Mouse (Mus musculus): ENCODE measurements around the gene Lhx2. TPM values are rescaled to one million over a fixed set of nuclear protein-coding genes. Genes with fewer than 3 reads are reported as not detected.

Lhx2 gene
- polyA plus RNA-seq, 1 experiment from 2014 or later: 175 TPM

DNA sequence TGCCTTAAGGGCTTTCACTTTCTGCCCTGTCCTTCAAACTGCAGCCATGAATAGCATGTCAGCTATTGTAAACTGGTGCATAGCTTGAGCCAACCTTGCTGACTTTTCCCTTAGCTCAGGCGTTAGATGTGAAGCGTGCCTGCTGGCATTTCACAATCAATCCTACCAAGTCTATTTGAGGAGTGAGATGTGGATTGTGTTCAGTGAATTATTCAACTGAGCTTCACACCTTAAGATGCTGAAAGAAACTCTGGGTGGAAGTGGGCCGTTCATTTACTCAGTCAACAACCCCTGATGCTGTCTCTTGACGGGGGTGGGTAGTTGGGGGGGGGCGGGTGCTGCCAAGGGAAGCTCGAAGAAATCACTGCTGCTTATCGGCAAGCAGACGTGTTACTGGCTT, 15.7 kb upstream of the Lhx2 start:
- H3K36me3 ChIP-seq (ENCODE audit: control insufficient read depth, insufficient read depth, low read length): no peaks in the 10 kb centered on the region
- no peaks in the 10 kb centered on the region for H3K27me3 ChIP-seq (ENCODE audit: control insufficient read depth, insufficient read depth, low read length)
- 72% methylated on average over 8 of the region's 8 CpGs for WGBS
- H3K27ac ChIP-seq (ENCODE audit: low read depth, low read length): no peak overlapping the region
- H3K4me2 ChIP-seq (ENCODE audit: low read depth, low read length, severe bottlenecking): no peak overlapping the region
- no peak overlapping the region for H3K9ac ChIP-seq (ENCODE audit: low read length)
- H3K4me1 ChIP-seq (replicated peaks; ENCODE audit: control insufficient read depth, insufficient read depth, low read length): no peaks in the 10 kb centered on the region
- ATAC-seq (replicated peaks; ENCODE audit: low FRiP score): no peak
- no peak for DNase-seq (ENCODE audit: low spot score)
- no peaks in the 10 kb centered on the region for H3K9me3 ChIP-seq (ENCODE audit: control insufficient read depth, low read length)
- H3K4me3 ChIP-seq (ENCODE audit: low read depth, low read length): no peak overlapping the region

DNA sequence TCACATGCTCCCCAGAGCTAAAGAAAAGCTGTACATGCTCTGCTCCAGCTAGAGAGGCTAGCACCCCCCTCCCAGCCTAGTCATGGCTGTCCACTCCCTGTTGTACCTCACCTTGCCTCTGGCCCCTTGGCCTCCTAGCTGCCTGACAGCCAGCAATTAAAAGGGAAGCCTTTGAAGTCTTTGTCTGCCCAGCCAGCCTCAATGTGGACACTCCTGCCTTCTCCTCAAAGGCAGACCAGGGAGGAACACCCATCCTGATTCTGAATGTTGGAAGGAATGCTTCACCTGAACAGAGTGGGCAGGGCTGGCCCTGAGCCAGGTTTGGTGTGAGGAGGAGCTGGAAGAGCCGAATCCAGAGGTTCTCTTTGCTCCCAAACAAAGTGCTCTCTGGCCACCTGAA, 12.4 kb upstream of the Lhx2 start:
- ATAC-seq (replicated peaks; ENCODE audit: low FRiP score) (no peak), DNase-seq (ENCODE audit: low spot score) (no peak)
- Histone ChIP-seq H3K36me3 (ENCODE audit: control insufficient read depth, insufficient read depth, low read length) (no peaks in the 10 kb centered on the region), H3K27ac (ENCODE audit: low read depth, low read length) (no peak overlapping the region), H3K27me3 (ENCODE audit: control insufficient read depth, insufficient read depth, low read length) (no peaks in the 10 kb centered on the region), H3K4me3 (ENCODE audit: low read depth, low read length) (no peak overlapping the region), H3K9ac (ENCODE audit: low read length) (no peak overlapping the region), H3K9me3 (ENCODE audit: control insufficient read depth, low read length) (no peaks in the 10 kb centered on the region), H3K4me2 (ENCODE audit: low read depth, low read length, severe bottlenecking) (no peak overlapping the region), H3K4me1 (replicated peaks; ENCODE audit: control insufficient read depth, insufficient read depth, low read length) (no peaks in the 10 kb centered on the region)
- 55% methylated on average over 1 of the region's 1 CpGs for WGBS

DNA sequence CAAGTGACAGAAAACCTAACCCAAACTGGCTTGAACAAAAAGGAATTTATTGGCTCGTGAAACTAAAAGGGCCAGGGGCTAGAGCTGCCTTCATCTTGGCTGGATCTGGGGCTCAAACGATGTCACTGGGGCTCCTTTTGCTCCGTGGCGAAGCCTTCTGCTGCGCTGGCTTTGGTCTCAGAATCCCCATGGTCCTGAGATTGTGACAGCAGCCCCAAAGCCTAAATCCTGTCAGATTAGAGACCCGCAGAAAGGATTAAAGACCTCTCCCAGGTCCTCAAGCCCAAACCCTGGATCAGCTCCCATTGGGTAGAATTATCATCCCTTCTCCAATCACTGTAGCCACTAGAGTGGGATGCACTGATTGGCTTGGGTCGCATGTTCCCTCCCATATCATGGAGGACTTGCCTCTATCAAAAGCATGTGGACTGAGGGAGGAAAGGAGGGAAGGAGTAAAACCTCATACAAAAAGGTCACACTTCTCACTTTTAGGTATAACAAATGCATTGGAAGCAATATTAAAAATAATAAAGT, 5.4 kb upstream of the Lhx2 start:
- Histone ChIP-seq H3K27ac (ENCODE audit: low read depth, low read length) (no peak overlapping the region), H3K9me3 (ENCODE audit: control insufficient read depth, low read length) (no peaks in the 10 kb centered on the region)
- no peak for DNase-seq (ENCODE audit: low spot score)

DNA sequence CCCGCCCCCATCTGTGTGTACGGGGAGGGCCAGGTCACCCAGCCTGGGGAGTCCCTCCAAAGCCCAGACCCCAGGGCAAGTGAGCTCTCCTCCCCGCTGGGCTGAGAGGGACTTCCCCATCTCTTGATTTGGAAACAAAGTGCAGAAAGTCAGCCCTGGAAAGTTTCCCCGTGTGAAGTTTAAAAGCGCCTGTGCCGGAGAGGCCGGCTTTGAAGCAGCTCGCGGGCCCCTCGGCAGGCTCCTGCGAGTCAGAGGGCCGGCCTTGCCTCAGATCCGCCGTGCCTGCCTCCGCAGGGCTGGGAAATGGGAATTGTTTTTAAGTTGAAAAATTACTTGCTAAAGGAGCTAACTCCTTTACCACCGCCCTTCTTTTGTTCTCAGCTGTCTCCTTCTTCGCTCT, 2.5 kb upstream of the Lhx2 start:
- H3K4me3 ChIP-seq (ENCODE audit: low read depth, low read length): peak overlapping the region; percentile 15; the same call in 1 of the 2 replicates
- DNase-seq (ENCODE audit: low spot score): peak; percentile 74
- H3K9me3 ChIP-seq (ENCODE audit: control insufficient read depth, low read length): no peaks in the 10 kb centered on the region
- 2% methylated on average over 17 of the region's 17 CpGs for WGBS
- no peaks in the 10 kb centered on the region for H3K36me3 ChIP-seq (ENCODE audit: control insufficient read depth, insufficient read depth, low read length)
- peaks cover 5% of the 10 kb centered on the region for H3K4me1 ChIP-seq (replicated peaks; ENCODE audit: control insufficient read depth, insufficient read depth, low read length)
- no peak overlapping the region for H3K27ac ChIP-seq (ENCODE audit: low read depth, low read length)
- ATAC-seq (replicated peaks; ENCODE audit: low FRiP score): no peak
- H3K9ac ChIP-seq (ENCODE audit: low read length): peak overlapping the region; percentile 49
- H3K4me2 ChIP-seq (ENCODE audit: low read depth, low read length, severe bottlenecking): peak overlapping the region; percentile 49
- H3K27me3 ChIP-seq (ENCODE audit: control insufficient read depth, insufficient read depth, low read length): peaks cover 36% of the 10 kb centered on the region

More for the DNA sequence above, 5.4 kb upstream of the Lhx2 start:
- no peak for ATAC-seq (replicated peaks; ENCODE audit: low FRiP score)
- Histone ChIP-seq H3K9ac (ENCODE audit: low read length) (no peak overlapping the region), H3K36me3 (ENCODE audit: control insufficient read depth, insufficient read depth, low read length) (no peaks in the 10 kb centered on the region), H3K27me3 (ENCODE audit: control insufficient read depth, insufficient read depth, low read length) (peaks cover 27% of the 10 kb centered on the region), H3K4me2 (ENCODE audit: low read depth, low read length, severe bottlenecking) (no peak overlapping the region), H3K4me1 (replicated peaks; ENCODE audit: control insufficient read depth, insufficient read depth, low read length) (peaks cover 3% of the 10 kb centered on the region), H3K4me3 (ENCODE audit: low read depth, low read length) (no peak overlapping the region)
- 36% methylated on average over 7 of the region's 7 CpGs for WGBS

DNA sequence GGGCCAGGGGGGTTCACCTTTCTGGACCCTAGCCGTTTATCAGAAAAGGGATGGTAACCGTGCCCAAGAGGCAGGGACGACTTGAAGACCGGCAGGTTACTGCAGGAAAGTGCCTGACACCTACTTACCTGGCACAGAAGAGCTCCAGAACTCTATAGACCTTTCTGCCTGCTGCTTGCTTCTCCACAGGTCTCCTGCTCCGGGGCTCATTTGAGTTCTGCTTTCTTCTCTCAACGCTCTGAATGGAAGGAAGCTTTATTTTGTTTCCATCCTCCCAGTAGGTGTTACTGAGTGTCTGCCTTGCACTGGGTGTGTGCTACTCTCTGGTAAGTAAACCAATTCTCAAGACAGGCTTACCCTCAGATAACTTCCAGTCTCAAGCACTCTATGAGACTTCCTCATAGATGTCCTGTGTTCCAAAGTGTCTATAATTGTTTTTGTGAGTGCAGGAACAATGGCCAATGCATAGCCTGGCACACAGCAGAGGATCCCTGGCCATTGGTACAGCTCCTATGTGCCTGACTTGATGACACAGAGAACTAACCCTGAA, 1.9 kb upstream of the Lhx2 start:
- Histone ChIP-seq H3K4me3 (ENCODE audit: low read depth, low read length) (no peak overlapping the region), H3K27me3 (ENCODE audit: control insufficient read depth, insufficient read depth, low read length) (peaks cover 36% of the 10 kb centered on the region), H3K9me3 (ENCODE audit: control insufficient read depth, low read length) (no peaks in the 10 kb centered on the region), H3K4me2 (ENCODE audit: low read depth, low read length, severe bottlenecking) (peak overlapping the region; percentile 49; the same call in 1 of the 2 replicates), H3K36me3 (ENCODE audit: control insufficient read depth, insufficient read depth, low read length) (no peaks in the 10 kb centered on the region), H3K9ac (ENCODE audit: low read length) (peak overlapping the region; percentile 49; the same call in 1 of the 2 replicates), H3K4me1 (replicated peaks; ENCODE audit: control insufficient read depth, insufficient read depth, low read length) (peaks cover 5% of the 10 kb centered on the region), H3K27ac (ENCODE audit: low read depth, low read length) (no peak overlapping the region)
- WGBS: 6% methylated on average over 6 of the region's 6 CpGs
- ATAC-seq (replicated peaks; ENCODE audit: low FRiP score) (no peak), DNase-seq (ENCODE audit: low spot score) (no peak)

DNA sequence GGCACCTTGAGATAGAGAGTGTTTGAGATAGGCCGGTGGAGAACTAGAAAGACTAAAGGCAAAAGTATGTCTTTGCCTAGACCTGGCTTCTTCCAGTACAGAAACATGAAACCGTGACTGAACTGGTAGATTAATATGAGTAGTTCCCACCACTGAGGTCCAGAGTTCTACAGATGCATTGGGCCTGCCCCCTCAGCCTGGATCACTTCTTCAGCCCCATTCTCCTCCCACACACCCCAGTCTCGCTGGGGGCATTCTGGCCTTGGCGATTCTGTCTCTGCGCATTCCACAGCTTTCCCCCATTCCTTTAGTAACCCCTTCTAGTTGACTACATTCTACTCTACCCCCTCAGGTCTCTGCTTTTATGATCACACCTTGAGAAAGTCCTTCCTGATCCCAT, 1.4 kb upstream of the Lhx2 start:
- Histone ChIP-seq H3K4me2 (ENCODE audit: low read depth, low read length, severe bottlenecking) (no peak overlapping the region), H3K27me3 (ENCODE audit: control insufficient read depth, insufficient read depth, low read length) (peaks cover 38% of the 10 kb centered on the region), H3K9ac (ENCODE audit: low read length) (no peak overlapping the region; the same call in 1 of the 2 replicates), H3K4me1 (replicated peaks; ENCODE audit: control insufficient read depth, insufficient read depth, low read length) (peaks cover 5% of the 10 kb centered on the region), H3K4me3 (ENCODE audit: low read depth, low read length) (no peak overlapping the region), H3K36me3 (ENCODE audit: control insufficient read depth, insufficient read depth, low read length) (no peaks in the 10 kb centered on the region), H3K9me3 (ENCODE audit: control insufficient read depth, low read length) (no peaks in the 10 kb centered on the region), H3K27ac (ENCODE audit: low read depth, low read length) (no peak overlapping the region)
- no peak for ATAC-seq (replicated peaks; ENCODE audit: low FRiP score)
- 32% methylated on average over 5 of the region's 5 CpGs for WGBS
- DNase-seq (ENCODE audit: low spot score): no peak

DNA sequence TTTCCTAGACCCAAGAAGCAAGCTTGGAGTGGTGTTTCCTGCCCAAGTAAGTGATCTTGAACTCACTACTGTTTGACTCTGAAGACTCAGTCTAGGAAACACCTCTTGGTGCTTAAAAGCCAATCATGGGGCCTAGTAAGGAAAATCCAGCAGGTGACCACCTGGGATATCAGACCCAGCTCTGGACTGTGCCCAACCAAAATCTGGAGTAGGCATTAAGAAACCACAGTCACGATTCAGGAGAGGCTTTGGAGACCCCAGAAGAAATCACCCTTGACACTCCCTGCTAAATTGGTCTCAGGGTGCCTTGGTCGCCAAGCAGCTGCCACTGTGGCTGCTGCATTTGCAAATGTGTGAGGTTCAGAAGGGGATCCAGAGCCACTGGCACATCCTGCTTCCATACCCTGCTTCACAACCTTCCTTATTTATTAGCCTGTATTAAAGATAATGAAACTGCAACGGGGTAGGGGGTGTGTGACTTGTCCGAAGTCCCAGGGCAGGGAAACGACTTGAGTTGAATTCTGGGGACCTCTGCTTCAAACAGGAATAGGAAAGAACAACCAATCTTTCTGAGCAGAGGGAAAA, 641 bp upstream of the Lhx2 start:
- DNase-seq (ENCODE audit: low spot score): no peak
- peaks cover 6% of the 10 kb centered on the region for H3K4me1 ChIP-seq (replicated peaks; ENCODE audit: control insufficient read depth, insufficient read depth, low read length)
- H3K4me2 ChIP-seq (ENCODE audit: low read depth, low read length, severe bottlenecking): peak overlapping the region; percentile 92

DNA sequence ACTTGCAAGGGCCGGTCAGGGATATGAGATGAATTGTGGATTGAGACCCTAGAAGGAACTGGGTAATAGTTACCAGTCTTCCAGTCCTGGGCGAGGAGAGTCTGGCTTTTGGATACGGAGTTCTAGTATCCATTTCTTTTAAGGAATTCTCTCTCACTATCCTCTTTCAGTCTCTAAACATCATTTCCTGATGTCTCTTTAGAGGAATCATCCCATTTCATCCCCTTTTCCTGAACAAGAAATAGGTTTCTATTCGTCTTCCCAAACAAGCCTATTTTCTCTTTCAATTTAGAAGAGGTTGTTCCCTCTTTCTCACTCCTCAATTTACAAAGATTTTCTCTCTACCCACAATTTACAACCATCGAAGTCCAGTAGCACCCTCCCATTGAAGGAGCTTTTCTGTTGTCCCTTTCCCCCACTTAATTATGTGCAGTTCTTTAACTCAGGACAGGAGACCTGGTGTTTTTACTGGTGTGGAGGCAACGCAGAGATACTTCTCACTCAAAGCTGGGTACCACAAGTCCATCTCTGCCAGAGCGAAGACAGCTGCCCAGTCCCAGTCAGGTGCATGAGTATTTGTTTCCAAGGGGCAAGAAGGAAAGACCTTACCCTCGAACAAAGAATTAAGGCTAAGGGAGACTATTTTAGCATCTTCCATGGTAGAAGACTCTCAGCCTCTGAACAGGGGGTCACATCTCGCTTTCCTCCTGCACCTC, 987 bp downstream of the Lhx2 start:
- Histone ChIP-seq H3K4me3 (ENCODE audit: low read depth, low read length) (peak overlapping the region; percentile 76), H3K36me3 (ENCODE audit: control insufficient read depth, insufficient read depth, low read length) (no peaks in the 10 kb centered on the region), H3K4me1 (replicated peaks; ENCODE audit: control insufficient read depth, insufficient read depth, low read length) (peaks cover 10% of the 10 kb centered on the region), H3K4me2 (ENCODE audit: low read depth, low read length, severe bottlenecking) (peak overlapping the region; percentile 92), H3K9ac (ENCODE audit: low read length) (peak overlapping the region; percentile 97), H3K27ac (ENCODE audit: low read depth, low read length) (peak overlapping the region; percentile 81), H3K9me3 (ENCODE audit: control insufficient read depth, low read length) (no peaks in the 10 kb centered on the region), H3K27me3 (ENCODE audit: control insufficient read depth, insufficient read depth, low read length) (peaks cover 43% of the 10 kb centered on the region)
- 0% methylated on average over 9 of the region's 9 CpGs for WGBS
- no peak; the same call in 1 of the 2 replicates for ATAC-seq (replicated peaks; ENCODE audit: low FRiP score)
- DNase-seq (ENCODE audit: low spot score): no peak

More for the DNA sequence above, 641 bp upstream of the Lhx2 start:
- no peaks in the 10 kb centered on the region for H3K9me3 ChIP-seq (ENCODE audit: control insufficient read depth, low read length)
- peak overlapping the region; percentile 81 for H3K27ac ChIP-seq (ENCODE audit: low read depth, low read length)
- peak overlapping the region; percentile 76 for H3K4me3 ChIP-seq (ENCODE audit: low read depth, low read length)
- no peaks in the 10 kb centered on the region for H3K36me3 ChIP-seq (ENCODE audit: control insufficient read depth, insufficient read depth, low read length)
- peaks cover 36% of the 10 kb centered on the region for H3K27me3 ChIP-seq (ENCODE audit: control insufficient read depth, insufficient read depth, low read length)
- ATAC-seq (replicated peaks; ENCODE audit: low FRiP score): no peak
- WGBS: 2% methylated on average over 5 of the region's 5 CpGs
- peak overlapping the region; percentile 97 for H3K9ac ChIP-seq (ENCODE audit: low read length)
